Mouse (Mus musculus): ENCODE results near the gene Fam57a. TPM values are rescaled to one million over a fixed set of nuclear protein-coding genes. Genes with fewer than 3 reads are reported as not detected.

Gene Fam57a
- 2.6 TPM for polyA plus RNA-seq (2014; fragmentation: Illumina TruSeq; extraction: RNeasy Lipid Tissue Mini Kit (QIAGEN cat#74804); ENCODE audit: low read depth, low replicate concordance)

DNA sequence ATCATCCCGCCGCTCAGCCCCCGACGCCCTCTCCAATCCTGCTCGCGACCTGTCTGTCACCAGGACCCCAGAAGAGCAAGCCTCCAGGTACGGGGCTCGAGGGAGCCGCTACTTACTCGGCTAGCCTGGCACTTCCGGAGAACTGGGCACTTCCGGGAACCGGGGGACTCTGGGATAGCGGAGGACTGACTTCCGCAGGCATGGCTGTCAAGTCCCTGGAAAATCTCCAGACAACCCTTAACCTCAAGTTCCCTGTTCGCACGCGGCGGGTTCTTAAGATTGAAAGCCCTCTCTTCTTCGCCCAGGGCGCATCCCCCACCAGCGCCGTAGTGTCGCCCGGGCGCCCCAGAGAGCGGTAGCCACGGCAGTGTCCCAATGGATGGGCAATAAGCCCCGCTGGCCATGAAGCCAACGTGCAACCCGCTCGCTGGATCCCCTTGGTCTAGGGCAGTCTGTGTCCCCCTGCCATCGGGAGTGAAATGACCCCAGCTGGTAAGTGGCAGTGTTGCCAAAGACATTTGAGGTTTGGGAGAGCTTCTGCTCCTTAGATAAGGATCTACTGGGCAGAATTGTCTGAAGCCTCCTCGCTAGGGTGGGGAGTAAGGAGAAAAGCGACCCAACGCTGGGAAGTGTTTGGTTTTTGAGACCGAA, at the start of gene Fam57a, which contains the start of gene Vps53:
Gene Fam57a (plus strand): TSS at position 177 of the 651 bp plus-strand sequence.
Gene Vps53 (minus strand): TSS at position 153 of the 651 bp plus-strand sequence.

DNA sequence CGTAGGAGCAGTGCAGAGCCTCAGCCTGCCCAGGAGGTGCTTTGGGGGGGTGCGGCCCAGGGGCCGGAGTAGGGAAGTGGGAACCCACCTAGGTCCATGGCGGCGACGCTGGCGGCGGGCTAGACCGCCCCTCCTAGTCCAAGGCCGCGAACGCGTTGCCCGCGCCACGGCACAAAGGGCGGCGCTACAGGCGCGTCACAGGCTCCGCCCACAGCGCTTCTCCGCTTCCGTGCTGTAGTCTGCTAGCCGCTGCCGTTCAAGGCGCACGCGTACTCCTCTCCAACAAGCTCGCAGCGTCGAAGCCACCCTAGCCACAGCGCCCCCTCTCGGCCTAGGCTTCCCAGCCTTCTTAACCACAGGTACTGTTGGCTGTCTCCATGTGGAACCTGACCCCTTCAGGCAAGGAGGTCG, 37.9 kb downstream of the Fam57a start, which contains the start of the genes Dbil5 and Gemin4:
Gene Dbil5 (plus strand): TSS at position 219 of the 411 bp plus-strand sequence.
Gene Gemin4 (minus strand): TSS at position 275 of the 411 bp plus-strand sequence.

DNA sequence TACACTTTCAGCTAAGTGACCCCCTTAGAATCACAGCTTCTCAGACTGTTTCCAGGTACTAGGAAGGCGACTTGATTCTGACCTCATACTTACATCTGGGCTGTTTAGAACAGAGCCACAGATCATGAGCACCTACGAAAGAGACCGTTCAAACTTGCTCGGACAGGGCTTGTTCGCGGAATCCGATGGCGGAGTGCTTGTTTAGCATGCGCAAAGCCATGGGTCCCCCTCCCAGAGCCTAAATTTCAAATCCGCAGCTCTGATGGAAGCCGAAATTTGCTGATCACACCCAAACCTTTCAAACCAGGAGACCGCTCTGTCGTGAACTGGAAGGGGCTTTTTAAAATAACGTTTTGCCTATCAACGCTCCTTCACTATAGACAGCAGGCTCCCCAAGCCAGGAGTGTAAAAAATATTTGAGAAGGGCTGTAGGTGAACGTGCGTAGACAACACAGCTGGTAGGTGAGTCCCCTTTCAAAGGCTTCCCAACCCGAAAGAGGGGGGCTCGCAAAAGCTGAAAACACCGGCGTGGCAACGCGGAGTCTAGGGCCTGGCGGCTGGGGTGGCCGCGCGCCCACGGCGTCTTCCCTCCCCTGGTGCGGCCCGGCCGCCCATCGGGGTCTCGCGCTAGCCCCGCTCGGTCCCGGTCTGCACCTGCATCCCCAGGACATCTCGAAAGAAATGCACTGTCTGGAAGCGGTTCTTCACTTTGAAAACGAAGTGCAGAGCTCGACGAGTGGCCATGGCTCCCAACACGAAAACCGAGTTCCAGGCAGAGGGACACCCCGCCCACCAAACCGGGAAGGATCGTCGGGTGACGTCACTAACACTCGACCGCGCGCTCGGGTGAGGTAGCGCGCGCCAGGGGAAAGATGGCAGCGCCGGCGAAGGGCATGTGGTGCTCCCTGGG, 63.7 kb downstream of the Fam57a start, which contains the start of the genes Mrm3 and Glod4:
Gene Mrm3 (plus strand): TSS at position 815 of the 910 bp plus-strand sequence.
Gene Glod4 (minus strand): TSS at position 825 of the 910 bp plus-strand sequence.

Other genes starting within 250 kb of the Fam57a start
- 0.24 TPM for gene Rph3al, start 241.2 kb upstream of the Fam57a start, polyA plus RNA-seq (2014; fragmentation: Illumina TruSeq; extraction: RNeasy Lipid Tissue Mini Kit (QIAGEN cat#74804); ENCODE audit: low read depth, low replicate concordance)
- not detected for gene 1700016K19Rik, start 179.8 kb upstream of the Fam57a start, polyA plus RNA-seq (2014; fragmentation: Illumina TruSeq; extraction: RNeasy Lipid Tissue Mini Kit (QIAGEN cat#74804); ENCODE audit: low read depth, low replicate concordance)
- gene Rflnb, start 151.9 kb upstream of the Fam57a start, polyA plus RNA-seq (2014; fragmentation: Illumina TruSeq; extraction: RNeasy Lipid Tissue Mini Kit (QIAGEN cat#74804); ENCODE audit: low read depth, low replicate concordance), result 0.48 TPM
- 21.9 TPM for gene Vps53, start within 50 bp of the Fam57a start, polyA plus RNA-seq (2014; fragmentation: Illumina TruSeq; extraction: RNeasy Lipid Tissue Mini Kit (QIAGEN cat#74804); ENCODE audit: low read depth, low replicate concordance)
- not detected for gene Dbil5, start 37.9 kb downstream of the Fam57a start, polyA plus RNA-seq (2014; fragmentation: Illumina TruSeq; extraction: RNeasy Lipid Tissue Mini Kit (QIAGEN cat#74804); ENCODE audit: low read depth, low replicate concordance)
- gene Gemin4, start 38.0 kb downstream of the Fam57a start, polyA plus RNA-seq (2014; fragmentation: Illumina TruSeq; extraction: RNeasy Lipid Tissue Mini Kit (QIAGEN cat#74804); ENCODE audit: low read depth, low replicate concordance), result not detected
- gene Mrm3, start 64.0 kb downstream of the Fam57a start, polyA plus RNA-seq (2014; fragmentation: Illumina TruSeq; extraction: RNeasy Lipid Tissue Mini Kit (QIAGEN cat#74804); ENCODE audit: low read depth, low replicate concordance), result 2.3 TPM
- gene Glod4, start 64.1 kb downstream of the Fam57a start, polyA plus RNA-seq (2014; fragmentation: Illumina TruSeq; extraction: RNeasy Lipid Tissue Mini Kit (QIAGEN cat#74804); ENCODE audit: low read depth, low replicate concordance), result 78.1 TPM
- gene Nxn, start 219.5 kb downstream of the Fam57a start, polyA plus RNA-seq (2014; fragmentation: Illumina TruSeq; extraction: RNeasy Lipid Tissue Mini Kit (QIAGEN cat#74804); ENCODE audit: low read depth, low replicate concordance), result 0.58 TPM
- 3.5 TPM for gene Timm22, start 227.3 kb downstream of the Fam57a start, polyA plus RNA-seq (2014; fragmentation: Illumina TruSeq; extraction: RNeasy Lipid Tissue Mini Kit (QIAGEN cat#74804); ENCODE audit: low read depth, low replicate concordance)

Measured in liver, adult 10 weeks (tissue).